16 mouse cellular contexts compared by ENCODE assay signal in genomic region chr16:30661086-30661977, GRCm38 (mm10).
DNase-seq lines count a peak whose midpoint lies in the region; ATAC-seq and TF ChIP-seq lines count a peak whose summit lies in the region.
"Had no signal": no experiment of that assay in that cellular context is flagged by ENCODE, and none has a peak within 500 bp of the region (broad histone marks: within the 10 kb centered on the region; RNA-seq: fewer than 3 reads in every experiment).

No protein-coding gene starts in this region.

- peaks cover 7% of the 10 kb centered on the region for H3K4me1 ChIP-seq in midbrain, postnatal 0 days (ENCODE audit: insufficient read depth, low read length)
- H3K4me1 ChIP-seq in midbrain, embryonic 16.5 days (ENCODE audit: control insufficient read depth, insufficient read depth, low read length) = no peaks in the 10 kb centered on the region
- peaks cover 16% of the 10 kb centered on the region for H3K4me1 ChIP-seq in embryonic facial prominence, embryonic 14.5 days (ENCODE audit: control insufficient read depth, insufficient read depth, low read length)
- H3K4me1 ChIP-seq in limb, embryonic 14.5 days (ENCODE audit: control insufficient read depth, insufficient read depth, low read length) = peaks cover 12% of the 10 kb centered on the region
- H3K4me1 ChIP-seq: heart, embryonic 15.5 days had no signal

- no peaks in the 10 kb centered on the region for H3K27me3 ChIP-seq in midbrain, postnatal 0 days (ENCODE audit: insufficient read depth, low read length)
- no peaks in the 10 kb centered on the region for H3K27me3 ChIP-seq in midbrain, embryonic 16.5 days (ENCODE audit: control insufficient read depth, insufficient read depth, low read depth, low read length)
- no peaks in the 10 kb centered on the region for H3K27me3 ChIP-seq in embryonic facial prominence, embryonic 14.5 days (replicated peaks; ENCODE audit: control insufficient read depth, insufficient read depth, low read length)
- H3K27me3 ChIP-seq in limb, embryonic 14.5 days (ENCODE audit: control insufficient read depth, insufficient read depth, low read length) = peaks cover 3% of the 10 kb centered on the region; the same call in 1 of the 2 replicates
- H3K27me3 ChIP-seq: forebrain, embryonic 13.5 days; heart, embryonic 15.5 days had no signal

- H3K36me3 ChIP-seq in midbrain, postnatal 0 days (ENCODE audit: insufficient read depth, low read length) = no peaks in the 10 kb centered on the region
- H3K36me3 ChIP-seq in midbrain, embryonic 16.5 days (ENCODE audit: control insufficient read depth, insufficient read depth, low read length) = no peaks in the 10 kb centered on the region
- H3K36me3 ChIP-seq in embryonic facial prominence, embryonic 14.5 days (ENCODE audit: control insufficient read depth, insufficient read depth, low read length) = no peaks in the 10 kb centered on the region
- no peaks in the 10 kb centered on the region for H3K36me3 ChIP-seq in limb, embryonic 14.5 days (ENCODE audit: control insufficient read depth, insufficient read depth, low read length)
- H3K36me3 ChIP-seq: heart, embryonic 15.5 days; lung, embryonic 15.5 days had no signal

- no peak overlapping the region for H3K4me2 ChIP-seq in midbrain, postnatal 0 days (ENCODE audit: low read depth, low read length, poor library complexity, severe bottlenecking)
- H3K4me2 ChIP-seq in midbrain, embryonic 16.5 days (ENCODE audit: low read length) = no peak overlapping the region
- H3K4me2 ChIP-seq in embryonic facial prominence, embryonic 14.5 days (ENCODE audit: low read depth, low read length) = no peak overlapping the region
- H3K4me2 ChIP-seq in limb, embryonic 14.5 days (replicated peaks; ENCODE audit: low read depth, low read length, severe bottlenecking) = no peak overlapping the region
- H3K4me2 ChIP-seq: forebrain, embryonic 13.5 days; heart, embryonic 15.5 days; liver, embryonic 11.5 days; lung, embryonic 15.5 days had no signal

- no peak overlapping the region for H3K9ac ChIP-seq in midbrain, postnatal 0 days (replicated peaks; ENCODE audit: low read length, poor library complexity, severe bottlenecking)
- H3K9ac ChIP-seq in midbrain, embryonic 16.5 days (ENCODE audit: low read depth, low read length) = no peak overlapping the region
- H3K9ac ChIP-seq in embryonic facial prominence, embryonic 14.5 days (ENCODE audit: low read depth, low read length) = no peak overlapping the region
- no peak overlapping the region for H3K9ac ChIP-seq in limb, embryonic 14.5 days (ENCODE audit: low read depth, low read length, severe bottlenecking)
- H3K9ac ChIP-seq: forebrain, embryonic 13.5 days; heart, embryonic 15.5 days; lung, embryonic 15.5 days had no signal

- no peak overlapping the region for H3K27ac ChIP-seq in midbrain, postnatal 0 days (ENCODE audit: low read depth, low read length)
- H3K27ac ChIP-seq in midbrain, embryonic 16.5 days (ENCODE audit: low read length) = no peak overlapping the region
- no peak overlapping the region for H3K27ac ChIP-seq in embryonic facial prominence, embryonic 14.5 days (replicated peaks; ENCODE audit: low read depth, low read length)
- 0 out of 2 replicates have a peak overlapping the region, but pooled peaks have one; percentile 38 for H3K27ac ChIP-seq in limb, embryonic 14.5 days (replicated peaks; ENCODE audit: low read depth, low read length)
- H3K27ac ChIP-seq: forebrain, embryonic 13.5 days; heart, embryonic 15.5 days; lung, embryonic 15.5 days had no signal

- DNase-seq in frontal cortex, postnatal 14 days (ENCODE audit: low spot score in 2 of 2) = no peak
- peak; percentile 47 for DNase-seq in midbrain, postnatal 0 days (ENCODE audit: low spot score)
- peak; percentile 57 for DNase-seq in embryonic facial prominence, embryonic 14.5 days (ENCODE audit: low spot score)
- DNase-seq in limb, embryonic 14.5 days (ENCODE audit: low spot score) = peak; percentile 25
- no peak for DNase-seq in kidney, adult 18-20 months
- DNase-seq in left cerebral cortex, adult 8-10 months (ENCODE audit: low spot score in 2 of 2) = no peak
- DNase-seq: B cell, adult 2 months; cerebellum, adult 11 months; kidney, adult 9 months; retina, postnatal 1 day had no signal

- TF ChIP-seq CTCF in midbrain, postnatal 0 days (IDR thresholded peaks at IDR 0.05) = no peak

- no peak for TF ChIP-seq POLR2A in limb, embryonic 14.5 days (IDR thresholded peaks at IDR 0.05; ENCODE audit: borderline replicate concordance, extremely low read depth, insufficient read depth, insufficient read length)

- WGBS in midbrain, postnatal 0 days = 55% methylated on average over 16 of the region's 16 CpGs
- 65% methylated on average over 16 of the region's 16 CpGs for WGBS in midbrain, embryonic 16.5 days
- 38% methylated on average over 16 of the region's 16 CpGs for WGBS in embryonic facial prominence, embryonic 14.5 days
- WGBS in limb, embryonic 14.5 days = 52% methylated on average over 16 of the region's 16 CpGs

- no peaks in the 10 kb centered on the region for H3K9me3 ChIP-seq in midbrain, postnatal 0 days (ENCODE audit: low read length)
- no peaks in the 10 kb centered on the region for H3K9me3 ChIP-seq in midbrain, embryonic 16.5 days (replicated peaks; ENCODE audit: control insufficient read depth, low read length, poor library complexity, severe bottlenecking)
- no peaks in the 10 kb centered on the region for H3K9me3 ChIP-seq in embryonic facial prominence, embryonic 14.5 days (ENCODE audit: control insufficient read depth, low read length)
- no peaks in the 10 kb centered on the region for H3K9me3 ChIP-seq in limb, embryonic 14.5 days (ENCODE audit: control insufficient read depth, low read length)
- H3K9me3 ChIP-seq: forebrain, embryonic 13.5 days; heart, embryonic 15.5 days; lung, embryonic 15.5 days had no signal

- ATAC-seq in frontal cortex, adult (ENCODE audit: low TSS enrichment) = peak; percentile 27; the same call in 1 of the 2 replicates
- no peak for ATAC-seq in midbrain, postnatal 0 days (ENCODE audit: low FRiP score)
- ATAC-seq in midbrain, embryonic 16.5 days = no peak
- ATAC-seq in embryonic facial prominence, embryonic 14.5 days (ENCODE audit: low read depth) = peak; percentile 57; the same call in 1 of the 2 replicates
- ATAC-seq in limb, embryonic 14.5 days (ENCODE audit: low FRiP score, low read depth) = peak; percentile 62; the same call in 1 of the 2 replicates
- ATAC-seq: forebrain, embryonic 13.5 days had no signal

- no peak overlapping the region for H3K4me3 ChIP-seq in midbrain, postnatal 0 days (ENCODE audit: low read depth, low read length)
- H3K4me3 ChIP-seq in midbrain, embryonic 16.5 days (ENCODE audit: low read depth, low read length) = no peak overlapping the region
- H3K4me3 ChIP-seq in embryonic facial prominence, embryonic 14.5 days (ENCODE audit: low read depth, low read length) = no peak overlapping the region
- H3K4me3 ChIP-seq in limb, embryonic 14.5 days (replicated peaks; ENCODE audit: low read length) = no peak overlapping the region
- H3K4me3 ChIP-seq: forebrain, embryonic 13.5 days; heart, embryonic 15.5 days; lung, embryonic 15.5 days had no signal

Comparison
In these comparisons a context has a peak if more than half of its experiments do, and no peak if none do; other contexts are left out.
1. ATAC-seq: peak in frontal cortex, adult (single experiment), embryonic facial prominence, embryonic 14.5 days (single experiment) and limb, embryonic 14.5 days (single experiment); none in midbrain, postnatal 0 days (single experiment) and midbrain, embryonic 16.5 days (single experiment).
2. DNase-seq: peak in midbrain, postnatal 0 days (single experiment), embryonic facial prominence, embryonic 14.5 days (single experiment) and limb, embryonic 14.5 days (single experiment); none in frontal cortex, postnatal 14 days (0 of 2), kidney, adult 18-20 months (single experiment) and left cerebral cortex, adult 8-10 months (0 of 2).